In genomic region chr13:95595921-95596320, GRCm38 (mm10) we compare ENCODE assay signal across 26 mouse cellular contexts. TPM values are rescaled to one million over a fixed set of nuclear protein-coding genes. Genes with fewer than 3 reads are reported as not detected.
DNase-seq lines count a peak whose midpoint lies in the region; ATAC-seq and TF ChIP-seq lines count a peak whose summit lies in the region.
"Had no signal": no experiment of that assay in that cellular context is flagged by ENCODE, and none has a peak within 500 bp of the region (broad histone marks: within the 10 kb centered on the region; RNA-seq: fewer than 3 reads in every experiment).

No protein-coding gene starts in this region.

- no peak overlapping the region for H3K9ac ChIP-seq in intestine, embryonic 14.5 days (ENCODE audit: low read length)
- H3K9ac ChIP-seq in intestine, postnatal 0 days (ENCODE audit: low read depth, low read length) = no peak overlapping the region
- H3K9ac ChIP-seq: embryonic facial prominence, embryonic 15.5 days; forebrain, embryonic 13.5 days; hindbrain, embryonic 13.5 days; liver, embryonic 12.5 days; liver, postnatal 0 days; neural tube, embryonic 13.5 days had no signal

- no peaks in the 10 kb centered on the region for H3K4me1 ChIP-seq in intestine, embryonic 14.5 days (replicated peaks; ENCODE audit: control insufficient read depth, insufficient read depth, low read length)
- no peaks in the 10 kb centered on the region for H3K4me1 ChIP-seq in intestine, postnatal 0 days (replicated peaks; ENCODE audit: control insufficient read depth, insufficient read depth, low read length)
- H3K4me1 ChIP-seq: embryonic facial prominence, embryonic 15.5 days; forebrain, embryonic 13.5 days; hindbrain, embryonic 13.5 days; neural tube, embryonic 13.5 days had no signal

- no peaks in the 10 kb centered on the region for H3K27me3 ChIP-seq in intestine, embryonic 14.5 days (replicated peaks; ENCODE audit: control insufficient read depth, insufficient read depth, low read length)
- no peaks in the 10 kb centered on the region for H3K27me3 ChIP-seq in intestine, postnatal 0 days (replicated peaks; ENCODE audit: control insufficient read depth, insufficient read depth, low read length)
- H3K27me3 ChIP-seq: embryonic facial prominence, embryonic 15.5 days; forebrain, embryonic 13.5 days; hindbrain, embryonic 13.5 days; neural tube, embryonic 13.5 days had no signal

- no peak overlapping the region for H3K4me3 ChIP-seq in intestine, embryonic 14.5 days (ENCODE audit: low read depth, low read length)
- H3K4me3 ChIP-seq in intestine, postnatal 0 days (ENCODE audit: low read depth, low read length) = no peak overlapping the region
- H3K4me3 ChIP-seq: embryonic facial prominence, embryonic 15.5 days; forebrain, embryonic 13.5 days; hindbrain, embryonic 13.5 days; liver, embryonic 12.5 days; midbrain, embryonic 10.5 days; myocyte; neural tube, embryonic 13.5 days had no signal

- WGBS in intestine, embryonic 14.5 days = 71% methylated on average over 5 of the region's 5 CpGs
- WGBS in intestine, postnatal 0 days = 67% methylated on average over 5 of the region's 5 CpGs

- peak; percentile 33 to 43 for DNase-seq in adrenal gland, postnatal 36 days
- no peak for DNase-seq in adrenal gland, adult 8-10 months
- DNase-seq in intestine, embryonic 14.5 days (ENCODE audit: low spot score) = peak; percentile 32
- DNase-seq in Muller cell, postnatal 12 days (ENCODE audit: inconsistent ontology term) = peak; percentile 42
- DNase-seq in cerebellum, adult 18-20 months = no peak
- DNase-seq: B cell, adult 2 months; cerebellum, adult 2 months; cerebellum, postnatal 14 days; gastrocnemius, postnatal 25 days; kidney, adult 11 months; kidney, postnatal 36 days; liver, postnatal 0 days; right cerebral cortex, postnatal 4 days; thymus, adult 18-20 months; thymus, postnatal 25 days had no signal

- TF ChIP-seq CTCF in intestine, postnatal 0 days (IDR thresholded peaks at IDR 0.05; ENCODE audit: low read depth) = no peak

- ATAC-seq in intestine, embryonic 14.5 days (replicated peaks; ENCODE audit: low FRiP score, low TSS enrichment, low read depth) = no peak
- no peak for ATAC-seq in intestine, postnatal 0 days
- ATAC-seq in megakaryocyte progenitor cell, adult 5-6 weeks (replicated peaks; ENCODE audit: poor library complexity) = 0 out of 2 replicates have a peak, but pooled peaks have one; percentile 23
- ATAC-seq: forebrain, embryonic 13.5 days; liver, embryonic 12.5 days; liver, postnatal 0 days had no signal

- no peaks in the 10 kb centered on the region for H3K36me3 ChIP-seq in intestine, embryonic 14.5 days (ENCODE audit: control insufficient read depth, insufficient read depth, low read length)
- no peaks in the 10 kb centered on the region for H3K36me3 ChIP-seq in intestine, postnatal 0 days (ENCODE audit: control insufficient read depth, insufficient read depth)

- H3K4me2 ChIP-seq in intestine, embryonic 14.5 days (ENCODE audit: low read length) = no peak overlapping the region
- H3K4me2 ChIP-seq in intestine, postnatal 0 days (replicated peaks; ENCODE audit: low read depth) = no peak overlapping the region
- H3K4me2 ChIP-seq: embryonic facial prominence, embryonic 15.5 days; forebrain, embryonic 13.5 days; hindbrain, embryonic 13.5 days; liver, embryonic 12.5 days; neural tube, embryonic 13.5 days had no signal

- no peaks in the 10 kb centered on the region for H3K9me3 ChIP-seq in intestine, embryonic 14.5 days (ENCODE audit: control insufficient read depth, low read length)
- no peaks in the 10 kb centered on the region for H3K9me3 ChIP-seq in intestine, postnatal 0 days (ENCODE audit: control insufficient read depth)
- H3K9me3 ChIP-seq: embryonic facial prominence, embryonic 15.5 days; forebrain, embryonic 13.5 days; hindbrain, embryonic 13.5 days; liver, embryonic 12.5 days; midbrain, embryonic 10.5 days; neural tube, embryonic 13.5 days had no signal

- H3K27ac ChIP-seq in intestine, embryonic 14.5 days (ENCODE audit: low read depth) = no peak overlapping the region
- no peak overlapping the region for H3K27ac ChIP-seq in intestine, postnatal 0 days (ENCODE audit: low read depth, low read length)
- H3K27ac ChIP-seq: embryonic facial prominence, embryonic 15.5 days; forebrain, embryonic 13.5 days; hindbrain, embryonic 13.5 days; liver, embryonic 12.5 days; macrophage; midbrain, embryonic 10.5 days; neural tube, embryonic 13.5 days; stomach, postnatal 0 days had no signal

RNA-seq across cellular contexts. Expression of gene F2r, which starts 22.4 kb away (rescaled TPM):
- 100 to 1,000 TPM; 138 to 155 TPM for total RNA-seq in adrenal gland, postnatal 36 days (2021)
- 100 to 1,000 TPM; 116 to 170 (median 135) TPM for total RNA-seq in adrenal gland, adult 8-10 months (2022)
- polyA plus RNA-seq in intestine, embryonic 14.5 days (2014; fragmentation: Nextera tagmentation; extraction: Ambion mirVana) = 58.5 and 69.5 TPM in 2 replicates
- 19.4 and 20.2 TPM in 2 replicates for polyA plus RNA-seq in intestine, postnatal 0 days (2015; fragmentation: Nextera tagmentation; extraction: Ambion mirVana)
- total RNA-seq in megakaryocyte progenitor cell, adult 5-6 weeks (2015) = 3.8 and 9.6 TPM in 2 replicates
- 2.5 and 6.2 TPM in 2 replicates for total RNA-seq in megakaryocyte progenitor cell, adult 5-6 weeks (2017)

Comparison
In these comparisons a context has a peak if more than half of its experiments do, and no peak if none do; other contexts are left out.
1. DNase-seq: peak in adrenal gland, postnatal 36 days (2 of 2), intestine, embryonic 14.5 days (single experiment) and Muller cell, postnatal 12 days (single experiment); none in adrenal gland, adult 8-10 months (single experiment) and cerebellum, adult 18-20 months (0 of 2).
2. RNA of gene F2r, which starts 22.4 kb away (total RNA-seq): 138 to 155 TPM in adrenal gland, postnatal 36 days and 116 to 170 TPM in adrenal gland, adult 8-10 months; 2.5 to 9.6 TPM in megakaryocyte progenitor cell, adult 5-6 weeks; every median in the first group is over 10 times any median in the second.